Mouse (Mus musculus) intestine, embryonic 16.5 days (tissue): ENCODE measurements around the gene Ccdc73. TPM values are rescaled to one million over a fixed set of nuclear protein-coding genes. Genes with fewer than 3 reads are reported as not detected.
A peak's percentile ranks its signal among the peaks of the same experiment; 100 is the strongest.
"Not testable (repeated sequence)": the region's sequence is repeated elsewhere in the genome, so short reads cannot be mapped to it uniquely, and the experiment has no call there.

ENCODE experiments used
- ATAC-seq: fragments of 200-750 bp; cut with Nextera tagmentation; 2 replicates; pipeline ENCODE4 v1.8.0; 2017; ENCODE audit warnings: moderate TSS enrichment, moderate library complexity
- H3K27ac ChIP-seq: fragments of 300-500 bp; sonication (generic); 2 replicates; pipeline ENCODE4 v1.5.1; 2014; ENCODE audit warnings: mild to moderate bottlenecking, low read length
- H3K27me3 ChIP-seq: fragments of 300-500 bp; sonication (generic); replicated peaks from 2 replicates; pipeline ENCODE4 v1.6.1; 2014; ENCODE audit warnings: low read length, control low read depth, mixed read lengths; ENCODE audit not compliant: control insufficient read depth, insufficient read depth
- H3K36me3 ChIP-seq: fragments of 300-500 bp; sonication (generic); 2 replicates; pipeline ENCODE4 v1.6.1; 2014; ENCODE audit warnings: low read length, control low read depth; ENCODE audit not compliant: control insufficient read depth, insufficient read depth
- H3K4me1 ChIP-seq: fragments of 300-500 bp; sonication (generic); 2 replicates; pipeline ENCODE4 v1.6.1; 2014; ENCODE audit warnings: low read length, control low read depth, mixed read lengths; ENCODE audit not compliant: control insufficient read depth, insufficient read depth
- H3K4me2 ChIP-seq: fragments of 300-500 bp; sonication (generic); 2 replicates; pipeline ENCODE4 v1.6.1; 2014; ENCODE audit warnings: low read depth, low read length, control low read depth
- H3K4me3 ChIP-seq: fragments of 300-500 bp; sonication (generic); 2 replicates; pipeline ENCODE4 v1.5.1; 2014; ENCODE audit warnings: mild to moderate bottlenecking, low read length
- H3K9ac ChIP-seq: fragments of 300-500 bp; sonication (generic); 2 replicates; pipeline ENCODE4 v1.6.1; 2014; ENCODE audit warnings: low read depth, low read length
- H3K9me3 ChIP-seq: fragments of 300-500 bp; sonication (generic); 2 replicates; pipeline ENCODE4 v1.6.1; 2016; ENCODE audit warnings: low read length, control low read depth; ENCODE audit not compliant: control insufficient read depth
- WGBS: fragments of 180-500 bp; shearing (Covaris S2); extraction: QIAGEN DNeasy Blood & Tissue Kit; methylation state at CpG from one replicate; pipeline ENCODE4 v1.1.7; 2014; 5-methylcytosine and 5-hydroxymethylcytosine counted together
- polyA plus RNA-seq: library from polyadenylated mRNA; unstranded; fragments of >200 nt; fragmentation: Nextera tagmentation; extraction: Ambion mirVana; gene quantifications from 2 replicates; pipeline ENCODE4 v1.2.1, GENCODE M21; 2015

Ccdc73 gene
- polyA plus RNA-seq, 1 experiment from 2014 or later: 6.0 TPM

- H3K4me1 ChIP-seq: 0 out of 2 replicates have a peak, but pooled peaks cover 2% of the 10 kb centered on the region
- H3K36me3 ChIP-seq: no peaks in the 10 kb centered on the region
- no peaks in the 10 kb centered on the region for H3K9me3 ChIP-seq
- H3K4me3 ChIP-seq: peak overlapping the region; percentile 61
- no peak overlapping the region for H3K27ac ChIP-seq
- peak overlapping the region; percentile 65 for H3K9ac ChIP-seq
- 27% methylated on average over 16 of the region's 16 CpGs for WGBS
- ATAC-seq: peak; percentile 39
- no peaks in the 10 kb centered on the region for H3K27me3 ChIP-seq
- peak overlapping the region; percentile 97 for H3K4me2 ChIP-seq
These were observed 19.1 kb upstream of the Ccdc73 start for GRCm38 (mm10) chr2:104848235-104849161.

- H3K4me3 ChIP-seq: peak within 1 kb of the TSS; percentile 61
- no peaks in the 10 kb centered on the region for H3K27me3 ChIP-seq
- peak within 1 kb of the TSS; percentile 97 for H3K4me2 ChIP-seq
- peak within 1 kb of the TSS; percentile 35; the same call in 1 of the 2 replicates for H3K27ac ChIP-seq
- peak within 1 kb of the TSS; percentile 65 for H3K9ac ChIP-seq
- ATAC-seq: peak; percentile 95
- 0 out of 2 replicates have a peak, but pooled peaks cover 2% of the 10 kb centered on the region for H3K4me1 ChIP-seq
- no peaks in the 10 kb centered on the region for H3K9me3 ChIP-seq
- no peaks in the 10 kb centered on the region for H3K36me3 ChIP-seq
- under 1% methylated on average over 62 of the region's 62 CpGs for WGBS
These were observed 18.2 kb upstream of the Ccdc73 start, which contains the start of gene Prrg4 for GRCm38 (mm10) chr2:104849276-104849990. TSS of gene Prrg4 (minus strand) at chr2:104849876.

GRCm38 (mm10) chr2:104849991-104850359 is 17.6 kb upstream of the Ccdc73 start:
- H3K9ac ChIP-seq: peak overlapping the region; percentile 65
- H3K27ac ChIP-seq: no peak overlapping the region
- H3K9me3 ChIP-seq: no peaks in the 10 kb centered on the region
- no peaks in the 10 kb centered on the region for H3K27me3 ChIP-seq
- ATAC-seq: no peak; the same call in 1 of the 2 replicates
- H3K36me3 ChIP-seq: no peaks in the 10 kb centered on the region
- 0 out of 2 replicates have a peak, but pooled peaks cover 2% of the 10 kb centered on the region for H3K4me1 ChIP-seq
- peak overlapping the region; percentile 61 for H3K4me3 ChIP-seq
- WGBS: 52% methylated on average over 3 of the region's 3 CpGs
- H3K4me2 ChIP-seq: peak overlapping the region; percentile 97

GRCm38 (mm10) chr2:104851686-104852085 is 15.9 kb upstream of the Ccdc73 start:
- Histone ChIP-seq H3K9ac (no peak overlapping the region), H3K36me3 (no peaks in the 10 kb centered on the region), H3K27ac (no peak overlapping the region), H3K9me3 (no peaks in the 10 kb centered on the region), H3K27me3 (no peaks in the 10 kb centered on the region), H3K4me1 (0 out of 2 replicates have a peak, but pooled peaks cover 2% of the 10 kb centered on the region), H3K4me3 (no peak overlapping the region), H3K4me2 (no peak overlapping the region)
- WGBS: 32% methylated on average over 5 of the region's 5 CpGs
- ATAC-seq: no peak

- WGBS: 90% methylated on average over 7 of the region's 7 CpGs
- ATAC-seq: no peak
- Histone ChIP-seq H3K4me1 (0 out of 2 replicates have a peak, but pooled peaks cover 2% of the 10 kb centered on the region), H3K27me3 (no peaks in the 10 kb centered on the region), H3K4me2 (no peak overlapping the region), H3K27ac (no peak overlapping the region), H3K9me3 (no peaks in the 10 kb centered on the region), H3K4me3 (no peak overlapping the region), H3K36me3 (no peaks in the 10 kb centered on the region), H3K9ac (no peak overlapping the region)
These were observed 15.1 kb upstream of the Ccdc73 start for GRCm38 (mm10) chr2:104852546-104852945.

GRCm38 (mm10) chr2:104854836-104855235 is 12.8 kb upstream of the Ccdc73 start:
- no peak for ATAC-seq
- Histone ChIP-seq H3K9me3 (no peaks in the 10 kb centered on the region), H3K36me3 (no peaks in the 10 kb centered on the region), H3K27me3 (no peaks in the 10 kb centered on the region), H3K4me3 (no peak overlapping the region), H3K27ac (no peak overlapping the region), H3K9ac (no peak overlapping the region), H3K4me2 (no peak overlapping the region), H3K4me1 (no peaks in the 10 kb centered on the region)
- WGBS: 54% methylated on average over 1 of the region's 1 CpGs

GRCm38 (mm10) chr2:104855732-104856131 is 11.9 kb upstream of the Ccdc73 start:
- Histone ChIP-seq H3K9ac (no peak overlapping the region), H3K36me3 (no peaks in the 10 kb centered on the region), H3K4me2 (no peak overlapping the region), H3K4me1 (no peaks in the 10 kb centered on the region), H3K27ac (no peak overlapping the region), H3K4me3 (no peak overlapping the region), H3K9me3 (no peaks in the 10 kb centered on the region), H3K27me3 (no peaks in the 10 kb centered on the region)
- ATAC-seq: no peak
- 53% methylated on average over 3 of the region's 3 CpGs for WGBS

GRCm38 (mm10) chr2:104856218-104856617 is 11.4 kb upstream of the Ccdc73 start:
- no peaks in the 10 kb centered on the region for H3K36me3 ChIP-seq
- no peak overlapping the region for H3K4me2 ChIP-seq
- H3K27ac ChIP-seq: no peak overlapping the region
- H3K9me3 ChIP-seq: no peaks in the 10 kb centered on the region
- WGBS: 44% methylated on average over 1 of the region's 1 CpGs
- H3K9ac ChIP-seq: no peak overlapping the region
- no peaks in the 10 kb centered on the region for H3K27me3 ChIP-seq
- H3K4me1 ChIP-seq: no peaks in the 10 kb centered on the region
- ATAC-seq: no peak
- H3K4me3 ChIP-seq: no peak overlapping the region

- not testable (repeated sequence) for H3K27me3 ChIP-seq, H3K27ac ChIP-seq, H3K36me3 ChIP-seq, H3K4me2 ChIP-seq, H3K4me1 ChIP-seq, ATAC-seq, H3K9me3 ChIP-seq, H3K9ac ChIP-seq, H3K4me3 ChIP-seq
- WGBS: 89% methylated on average over 3 of the region's 3 CpGs
These were observed 9.5 kb upstream of the Ccdc73 start for GRCm38 (mm10) chr2:104858083-104858482.
